Mouse (Mus musculus) heart, postnatal 36 days (tissue): ENCODE data around the gene Golph3l. TPM values are rescaled to one million over a fixed set of nuclear protein-coding genes. Genes with fewer than 3 reads are reported as not detected.
"Not testable (repeated sequence)": the region's sequence is repeated elsewhere in the genome, so short reads cannot be mapped to it uniquely, and the experiment has no call there.

Experiments
- DNase-seq, 2 experiments: peaks; one replicate each; pipeline ENCODE4 v3.0.0; 2021 to 2022
- intact Hi-C: fragments of 180-260 bp; cut with DNase I; formaldehyde crosslinking; loops from one replicate; pipeline ENCODE4 v1.15.1; 2025
- total RNA-seq, 2 experiments: library from RNA; stranded (reverse); gene quantifications; 2 replicates each; pipeline ENCODE4 v1.2.3; 2021

Gene Golph3l
- total RNA-seq, 2 experiments from 2014 or later = 19.1 to 20.0 TPM

DNA sequence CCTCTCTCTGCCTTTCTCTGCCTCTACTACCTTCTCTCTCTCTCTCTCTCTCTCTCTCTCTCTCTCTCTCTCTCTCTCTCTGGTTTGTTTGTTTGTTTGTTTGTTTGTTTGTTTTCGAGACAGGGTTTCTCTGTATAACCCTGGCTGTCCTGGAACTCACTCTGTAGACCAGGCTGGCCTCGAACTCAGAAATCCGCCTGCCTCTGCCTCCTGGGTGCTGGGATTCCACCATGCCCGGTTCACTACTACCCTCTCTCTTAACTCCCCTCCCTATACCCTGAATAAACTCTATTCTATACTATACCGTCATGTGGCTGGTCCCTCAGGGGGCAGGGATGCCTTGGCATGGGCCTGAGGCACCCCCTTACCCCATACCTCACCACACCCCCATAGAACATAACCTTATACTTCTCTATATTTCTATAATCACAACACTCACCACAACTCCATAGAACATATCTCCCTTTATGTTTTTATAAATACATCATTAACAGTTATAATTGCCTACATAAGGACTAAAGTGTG is 35.3 kb downstream of the Golph3l start:
- intact Hi-C loops = loop anchor here (2.0 kb wide), 1 partner anchor 35 kb away; the partner anchor contains the start of gene Golph3l

DNA sequence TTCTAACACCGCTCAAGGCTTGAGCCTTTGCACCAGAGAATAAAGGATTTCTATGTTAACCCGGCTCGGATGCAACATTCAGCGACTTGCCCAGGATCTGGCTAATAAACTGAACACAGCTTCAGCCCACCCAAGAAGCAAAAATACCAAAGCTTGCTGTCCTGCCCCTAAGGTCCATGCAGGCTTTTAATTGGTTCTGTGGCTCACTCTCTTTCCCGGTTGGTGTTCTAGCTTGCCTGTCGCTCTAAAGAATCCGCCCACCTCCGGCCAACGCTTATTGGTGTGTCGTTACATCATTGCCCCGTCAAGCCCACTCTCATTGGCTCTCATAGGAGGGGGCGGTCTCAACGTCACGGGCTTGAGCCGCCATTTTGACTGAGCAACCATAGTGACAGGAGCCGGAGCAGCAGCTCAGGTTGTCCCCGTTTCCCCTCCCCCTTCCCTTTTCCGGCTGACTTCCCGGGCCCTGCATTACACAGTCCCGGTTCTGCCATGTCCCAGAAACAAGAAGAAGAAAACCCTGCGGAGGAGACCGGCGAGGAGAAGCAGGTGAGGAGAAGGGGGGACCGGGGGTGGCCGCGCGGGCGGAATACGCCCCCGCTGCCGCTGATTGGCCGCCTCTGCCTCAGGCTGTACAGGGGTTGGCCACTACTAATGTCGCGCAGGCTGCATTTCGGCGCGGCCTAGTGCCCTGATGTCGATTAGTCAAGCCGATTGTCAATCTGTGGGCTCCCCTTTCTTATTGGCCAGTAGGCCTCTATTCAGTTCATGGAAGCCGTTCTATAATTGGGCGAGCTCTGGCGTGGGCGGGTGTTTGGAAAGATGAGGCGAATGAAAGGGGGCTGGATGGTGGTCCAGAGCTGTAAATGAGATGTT is 36.1 kb downstream of the Golph3l start, which contains the start of gene Ensa:
Gene Ensa (plus strand): TSS at position 366 of the 876 bp plus-strand sequence.
- intact Hi-C loops = loop anchor here (2.0 to 5.0 kb wide), 2 partner anchors 36 to 127 kb away; partner anchors contain the start of gene Golph3l
- DNase-seq = peak; percentile 93 to 97

More for the DNA sequence above, 35.3 kb downstream of the Golph3l start:
- DNase-seq = not testable (repeated sequence)

DNA sequence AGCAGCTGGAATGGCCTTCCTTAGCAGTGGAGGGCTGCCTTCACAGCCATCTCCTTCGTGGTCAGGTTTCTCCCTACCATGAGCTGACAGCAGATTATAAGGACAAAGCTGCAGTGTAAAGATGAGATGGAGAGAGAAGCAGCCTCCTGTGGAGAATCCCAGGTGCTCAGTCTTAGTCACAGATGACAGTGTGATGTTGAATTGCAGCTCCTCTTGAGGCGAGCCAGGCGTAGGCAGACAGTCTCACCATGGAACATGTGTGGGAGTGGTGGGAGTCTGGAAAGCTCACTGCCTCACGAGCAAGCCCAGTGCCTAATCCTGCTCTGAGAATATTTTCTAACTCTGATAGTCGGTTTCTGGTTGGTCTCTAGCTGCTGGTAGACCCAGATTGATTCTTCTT is 39.0 kb downstream of the Golph3l start:
- intact Hi-C loops = loop anchor here (5.0 kb wide), 1 partner anchor 125 kb away; no protein-coding TSS in a partner anchor
- DNase-seq = no peak

GRCm38 (mm10) chr3:95629755-95630154 is 41.0 kb downstream of the Golph3l start:
- no peak for DNase-seq
- intact Hi-C loops = loop anchor here (5.0 kb wide), 1 partner anchor 123 kb away; no protein-coding TSS in a partner anchor

GRCm38 (mm10) chr3:95630856-95631255 is 42.1 kb downstream of the Golph3l start:
- DNase-seq = no peak
- intact Hi-C loops = no loop called here

DNA sequence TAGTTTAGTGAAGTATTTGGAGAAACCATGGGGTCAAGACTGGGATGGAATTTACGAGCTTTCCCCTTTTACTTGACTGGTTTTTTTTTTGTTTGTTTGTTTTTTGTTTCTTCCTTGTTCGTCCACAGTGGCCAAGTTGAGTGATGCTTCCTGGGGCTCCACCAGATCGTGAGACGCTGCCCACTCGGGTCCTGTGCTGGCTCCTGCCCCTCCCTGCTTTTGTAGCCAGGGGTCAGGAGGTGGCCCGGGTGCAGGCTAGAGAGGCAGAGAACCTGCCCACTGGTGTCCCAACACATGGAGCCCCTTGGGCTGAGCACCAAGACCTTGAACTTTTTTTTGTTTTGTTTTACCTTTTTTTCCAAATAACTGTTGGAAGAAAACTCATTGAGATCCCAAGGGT is 42.6 kb downstream of the Golph3l start:
- no peak for DNase-seq
- intact Hi-C loops = no loop called here

GRCm38 (mm10) chr3:95632648-95633588 is 44.2 kb downstream of the Golph3l start:
- intact Hi-C loops = loop anchor here (1.0 to 2.0 kb wide), 2 partner anchors 42 to 70 kb away; no protein-coding TSS in a partner anchor
- DNase-seq = peak in 1 of 2 experiments; percentile 53

- no peak for DNase-seq
- intact Hi-C loops = loop anchor here (2.0 kb wide), 1 partner anchor 135 kb away; no protein-coding TSS in a partner anchor
Measured at GRCm38 (mm10) chr3:95635636-95636035, 46.9 kb downstream of the Golph3l start.

DNA sequence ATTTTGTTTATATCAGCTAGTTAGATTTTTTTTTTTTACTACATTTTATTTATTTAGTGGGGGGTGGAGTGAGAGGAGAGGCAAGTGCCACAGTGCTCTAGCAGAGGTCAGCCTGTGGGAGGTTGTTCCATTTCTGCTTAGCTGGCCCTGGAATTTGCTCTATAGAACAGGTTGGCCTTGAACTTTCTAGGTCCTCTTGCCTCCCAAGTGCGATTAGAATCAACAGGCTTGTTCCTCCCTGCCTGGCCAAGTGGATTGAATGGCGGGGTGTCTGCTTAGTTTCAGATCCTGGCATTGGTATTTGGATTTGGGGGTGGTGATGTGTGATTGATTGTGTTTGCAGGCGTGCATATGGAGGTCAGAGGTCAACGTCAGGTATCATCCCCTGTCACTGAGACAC is 47.3 kb downstream of the Golph3l start:
- intact Hi-C loops = no loop called here
- no peak for DNase-seq

GRCm38 (mm10) chr3:95639694-95640093 is 51.0 kb downstream of the Golph3l start:
- intact Hi-C loops = no loop called here

GRCm38 (mm10) chr3:95643097-95643496 is 54.4 kb downstream of the Golph3l start:
- intact Hi-C loops = no loop called here

More at GRCm38 (mm10) chr3:95639694-95640093, 51.0 kb downstream of the Golph3l start:
- no peak for DNase-seq

GRCm38 (mm10) chr3:95645313-95646235 is 56.8 kb downstream of the Golph3l start:
- intact Hi-C loops = no loop called here
- DNase-seq = peak in 1 of 2 experiments; percentile 49

More at GRCm38 (mm10) chr3:95643097-95643496, 54.4 kb downstream of the Golph3l start:
- DNase-seq = no peak

DNA sequence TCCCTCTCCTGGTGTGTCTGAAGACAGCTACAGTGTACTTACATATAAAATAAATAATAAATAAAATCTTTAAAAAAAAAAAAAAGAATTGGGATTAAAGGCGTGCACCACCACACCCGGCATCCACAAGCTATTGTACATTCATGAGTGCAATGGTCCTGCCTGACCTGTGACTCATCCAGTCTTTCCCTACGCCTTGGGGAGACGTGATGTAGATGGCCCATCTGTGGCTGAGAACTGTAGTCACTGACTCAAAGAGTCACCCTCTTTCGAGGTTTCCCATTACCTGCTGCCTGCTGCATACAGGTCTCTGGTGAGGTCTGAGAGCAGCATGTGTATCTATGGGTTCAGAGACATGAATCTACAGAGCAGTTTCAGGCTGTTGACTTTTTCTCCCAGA is 59.3 kb downstream of the Golph3l start:
- no peak for DNase-seq
- intact Hi-C loops = no loop called here

DNA sequence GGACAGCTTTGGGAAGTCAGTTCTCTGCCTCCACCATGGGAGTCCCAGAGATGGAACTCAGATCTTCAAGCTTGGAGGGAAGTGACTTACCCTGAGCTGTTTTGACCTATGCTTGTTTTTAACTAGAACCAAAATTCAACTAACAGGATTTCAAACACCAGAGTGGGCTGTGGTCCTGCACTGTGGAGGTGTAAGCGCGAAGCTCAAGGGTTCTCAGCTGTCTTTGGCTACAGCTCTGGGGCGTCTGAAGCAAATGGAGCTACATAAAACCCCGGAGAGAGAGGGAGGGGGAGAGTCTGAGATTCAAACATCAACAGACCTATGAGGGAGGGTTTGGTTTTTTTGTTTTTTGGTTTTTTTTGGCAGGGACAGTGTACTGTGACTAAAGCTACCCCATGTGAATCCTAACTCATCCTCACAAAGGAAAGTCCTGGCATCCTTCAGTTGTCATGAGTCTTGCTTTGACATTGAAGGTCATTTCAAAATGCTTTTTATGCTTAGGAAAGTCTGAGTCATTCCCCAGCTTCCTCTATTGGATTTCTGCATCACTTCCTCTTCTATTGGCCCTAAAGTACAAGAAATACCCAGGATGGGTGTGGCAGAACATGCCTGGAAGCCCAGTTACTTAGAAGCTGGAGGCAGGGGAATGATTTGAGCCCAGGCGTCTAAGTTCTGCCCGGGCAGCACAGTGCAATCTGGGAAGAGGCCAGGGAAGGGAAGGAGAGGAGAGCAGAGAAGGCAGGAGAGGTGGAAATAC is 61.7 kb downstream of the Golph3l start:
- intact Hi-C loops = no loop called here
- peak; percentile 62 to 73 for DNase-seq

DNA sequence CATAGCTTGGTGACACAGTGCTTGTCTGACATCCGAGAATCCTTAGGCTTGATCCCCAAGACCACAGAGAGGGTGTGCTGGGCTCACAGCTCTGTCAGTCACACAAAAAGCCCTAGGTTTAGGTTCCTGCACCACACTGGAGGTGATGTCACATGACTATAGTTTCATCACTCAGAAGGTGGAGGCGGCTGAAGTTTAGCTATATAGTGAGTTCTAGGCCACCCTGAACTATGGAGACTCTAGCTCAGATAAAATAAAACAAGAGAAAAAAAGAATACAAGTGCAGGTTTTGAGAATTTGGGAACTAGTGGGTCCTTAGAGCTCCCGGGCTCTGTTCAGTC is 62.3 kb downstream of the Golph3l start:
- DNase-seq = no peak
- intact Hi-C loops = no loop called here

DNA sequence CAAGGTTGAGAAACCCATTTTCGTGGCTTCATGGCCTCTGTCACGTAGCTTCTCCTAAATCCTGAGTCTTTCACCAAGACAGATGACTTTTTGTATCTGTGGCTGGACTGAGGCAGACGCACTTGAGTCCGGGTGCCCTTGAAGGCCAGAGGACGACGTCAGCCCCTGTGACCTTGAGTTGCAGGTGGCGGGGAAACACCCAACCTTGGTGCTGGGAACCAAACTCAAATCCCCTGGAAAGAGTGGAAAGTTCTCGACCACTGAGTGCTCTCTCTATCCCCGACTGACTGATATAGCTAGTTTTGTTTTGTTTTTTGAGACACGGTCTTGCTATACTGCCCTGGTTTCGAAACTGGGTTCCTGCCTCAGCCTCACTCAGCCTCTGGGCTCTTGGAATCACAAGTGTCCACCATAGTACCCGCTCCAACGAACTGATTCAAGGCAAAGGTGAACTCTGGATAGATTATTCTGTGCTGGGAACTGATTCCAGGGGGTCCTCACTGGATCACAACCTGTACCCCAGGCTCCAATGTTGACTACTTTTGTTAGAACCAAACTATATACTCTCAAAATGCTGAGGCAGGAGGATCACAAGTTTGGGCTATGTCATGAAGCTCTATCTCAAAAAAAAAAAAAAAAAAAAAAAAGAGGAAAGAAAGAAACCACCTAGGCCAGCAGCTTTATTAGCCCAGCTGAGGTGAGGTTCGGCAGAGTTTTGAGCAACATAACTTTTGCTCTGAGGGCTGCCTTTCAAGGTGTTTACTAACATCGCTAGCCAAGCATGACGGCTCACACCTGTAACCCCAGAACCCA is 62.9 kb downstream of the Golph3l start:
- DNase-seq = peak in 1 of 2 experiments; percentile 10
- intact Hi-C loops = no loop called here

DNA sequence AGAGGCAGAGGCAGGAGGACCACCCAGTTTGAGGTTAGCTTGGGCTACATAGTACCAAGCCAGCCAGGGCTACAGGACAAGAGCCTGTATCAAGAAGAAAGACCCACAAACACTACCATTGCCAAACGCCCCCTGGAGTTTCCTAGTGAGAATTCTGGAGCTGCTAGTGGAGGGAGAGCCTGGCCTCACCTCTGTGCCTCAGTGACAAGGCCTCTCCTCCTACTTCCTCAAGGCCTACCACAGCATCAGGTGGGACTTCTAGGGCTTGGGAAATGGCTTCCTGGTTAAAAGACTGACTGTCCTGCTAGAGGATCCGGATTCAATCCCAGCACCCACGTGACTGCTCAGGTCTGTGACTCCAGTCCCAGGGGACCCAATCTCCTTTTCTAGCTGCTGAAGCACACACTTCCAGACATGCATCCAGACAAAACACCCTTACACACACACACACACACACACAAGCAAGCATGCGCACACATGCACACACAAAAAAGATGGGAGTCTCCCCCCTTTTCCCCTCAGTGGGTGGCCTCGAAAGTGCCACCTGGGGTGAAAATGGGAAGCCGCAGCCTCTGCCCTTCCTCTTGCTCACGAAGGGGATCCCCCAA is 63.6 kb downstream of the Golph3l start:
- intact Hi-C loops = no loop called here
- no peak for DNase-seq
